Mouse (Mus musculus): Measurements from ENCODE around the gene Cops3. TPM values are rescaled to one million over a fixed set of nuclear protein-coding genes. Genes with fewer than 3 reads are reported as not detected.

Gene Cops3
- polyA plus RNA-seq, 1 experiment from 2014 or later: 213 TPM

GRCm38 (mm10) chr11:59778874-59779223 is 60.8 kb downstream of the Cops3 start:
- Histone ChIP-seq H3K9ac (replicated peaks; ENCODE audit: low read length) (no peak overlapping the region), H3K4me2 (ENCODE audit: low read length) (no peak overlapping the region), H3K4me1 (ENCODE audit: control insufficient read depth, insufficient read depth, low read length) (no peaks in the 10 kb centered on the region), H3K9me3 (ENCODE audit: control insufficient read depth, low read length) (no peaks in the 10 kb centered on the region), H3K36me3 (ENCODE audit: control insufficient read depth, insufficient read depth, low read length) (peaks cover 44% of the 10 kb centered on the region), H3K27ac (replicated peaks; ENCODE audit: low read depth, low read length) (no peak overlapping the region), H3K27me3 (ENCODE audit: control insufficient read depth, insufficient read depth, low read length) (no peaks in the 10 kb centered on the region), H3K4me3 (replicated peaks; ENCODE audit: low read depth, low read length) (no peak overlapping the region)
- ATAC-seq (ENCODE audit: low FRiP score, low TSS enrichment) (no peak), DNase-seq (no peak)
- 80% methylated on average over 1 of the region's 1 CpGs for WGBS

- Histone ChIP-seq H3K4me2 (ENCODE audit: low read length) (no peak overlapping the region), H3K4me3 (replicated peaks; ENCODE audit: low read depth, low read length) (no peak overlapping the region), H3K9me3 (ENCODE audit: control insufficient read depth, low read length) (no peaks in the 10 kb centered on the region), H3K27ac (replicated peaks; ENCODE audit: low read depth, low read length) (no peak overlapping the region), H3K9ac (replicated peaks; ENCODE audit: low read length) (no peak overlapping the region), H3K4me1 (ENCODE audit: control insufficient read depth, insufficient read depth, low read length) (no peaks in the 10 kb centered on the region), H3K27me3 (ENCODE audit: control insufficient read depth, insufficient read depth, low read length) (no peaks in the 10 kb centered on the region), H3K36me3 (ENCODE audit: control insufficient read depth, insufficient read depth, low read length) (peaks cover 50% of the 10 kb centered on the region)
- ATAC-seq (ENCODE audit: low FRiP score, low TSS enrichment): no peak
- 58% methylated on average over 9 of the region's 9 CpGs for WGBS
- DNase-seq: peak; percentile 70
Observed at GRCm38 (mm10) chr11:59778181-59778873, 61.3 kb downstream of the Cops3 start.

GRCm38 (mm10) chr11:59777259-59777658 is 62.4 kb downstream of the Cops3 start:
- Histone ChIP-seq H3K4me1 (ENCODE audit: control insufficient read depth, insufficient read depth, low read length) (no peaks in the 10 kb centered on the region), H3K9ac (replicated peaks; ENCODE audit: low read length) (no peak overlapping the region), H3K36me3 (ENCODE audit: control insufficient read depth, insufficient read depth, low read length) (peaks cover 59% of the 10 kb centered on the region), H3K27ac (replicated peaks; ENCODE audit: low read depth, low read length) (no peak overlapping the region), H3K4me3 (replicated peaks; ENCODE audit: low read depth, low read length) (no peak overlapping the region), H3K27me3 (ENCODE audit: control insufficient read depth, insufficient read depth, low read length) (no peaks in the 10 kb centered on the region), H3K9me3 (ENCODE audit: control insufficient read depth, low read length) (no peaks in the 10 kb centered on the region), H3K4me2 (ENCODE audit: low read length) (no peak overlapping the region)
- 86% methylated on average over 5 of the region's 5 CpGs for WGBS
- no peak for DNase-seq
- no peak for ATAC-seq (ENCODE audit: low FRiP score, low TSS enrichment)

GRCm38 (mm10) chr11:59775435-59776148 is 64.0 kb downstream of the Cops3 start:
- Histone ChIP-seq H3K9ac (replicated peaks; ENCODE audit: low read length) (no peak overlapping the region), H3K4me2 (ENCODE audit: low read length) (no peak overlapping the region), H3K27ac (replicated peaks; ENCODE audit: low read depth, low read length) (no peak overlapping the region), H3K9me3 (ENCODE audit: control insufficient read depth, low read length) (no peaks in the 10 kb centered on the region), H3K27me3 (ENCODE audit: control insufficient read depth, insufficient read depth, low read length) (no peaks in the 10 kb centered on the region), H3K4me3 (replicated peaks; ENCODE audit: low read depth, low read length) (no peak overlapping the region), H3K36me3 (ENCODE audit: control insufficient read depth, insufficient read depth, low read length) (peaks cover 76% of the 10 kb centered on the region), H3K4me1 (ENCODE audit: control insufficient read depth, insufficient read depth, low read length) (no peaks in the 10 kb centered on the region)
- DNase-seq (peak; percentile 15), ATAC-seq (ENCODE audit: low FRiP score, low TSS enrichment) (no peak)
- 68% methylated on average over 13 of the region's 13 CpGs for WGBS

GRCm38 (mm10) chr11:59774522-59774921 is 65.1 kb downstream of the Cops3 start:
- Histone ChIP-seq H3K4me2 (ENCODE audit: low read length) (no peak overlapping the region), H3K9me3 (ENCODE audit: control insufficient read depth, low read length) (no peaks in the 10 kb centered on the region), H3K9ac (replicated peaks; ENCODE audit: low read length) (no peak overlapping the region), H3K36me3 (ENCODE audit: control insufficient read depth, insufficient read depth, low read length) (peaks cover 84% of the 10 kb centered on the region), H3K4me1 (ENCODE audit: control insufficient read depth, insufficient read depth, low read length) (no peaks in the 10 kb centered on the region), H3K4me3 (replicated peaks; ENCODE audit: low read depth, low read length) (no peak overlapping the region), H3K27ac (replicated peaks; ENCODE audit: low read depth, low read length) (no peak overlapping the region), H3K27me3 (ENCODE audit: control insufficient read depth, insufficient read depth, low read length) (no peaks in the 10 kb centered on the region)
- ATAC-seq (ENCODE audit: low FRiP score, low TSS enrichment) (no peak), DNase-seq (no peak)
- WGBS: 88% methylated on average over 4 of the region's 4 CpGs

- ATAC-seq (ENCODE audit: low FRiP score, low TSS enrichment): no peak
- H3K36me3 ChIP-seq (ENCODE audit: control insufficient read depth, insufficient read depth, low read length): peaks cover 93% of the 10 kb centered on the region
Observed at GRCm38 (mm10) chr11:59772902-59773301, 66.7 kb downstream of the Cops3 start.

GRCm38 (mm10) chr11:59772291-59772690 is 67.3 kb downstream of the Cops3 start:
- no peaks in the 10 kb centered on the region for H3K9me3 ChIP-seq (ENCODE audit: control insufficient read depth, low read length)
- no peak overlapping the region for H3K4me2 ChIP-seq (ENCODE audit: low read length)
- DNase-seq: no peak
- H3K4me3 ChIP-seq (replicated peaks; ENCODE audit: low read depth, low read length): no peak overlapping the region
- 91% methylated on average over 2 of the region's 2 CpGs for WGBS
- ATAC-seq (ENCODE audit: low FRiP score, low TSS enrichment): no peak
- no peaks in the 10 kb centered on the region for H3K27me3 ChIP-seq (ENCODE audit: control insufficient read depth, insufficient read depth, low read length)
- H3K27ac ChIP-seq (replicated peaks; ENCODE audit: low read depth, low read length): no peak overlapping the region
- H3K4me1 ChIP-seq (ENCODE audit: control insufficient read depth, insufficient read depth, low read length): no peaks in the 10 kb centered on the region
- peaks cover 93% of the 10 kb centered on the region for H3K36me3 ChIP-seq (ENCODE audit: control insufficient read depth, insufficient read depth, low read length)
- H3K9ac ChIP-seq (replicated peaks; ENCODE audit: low read length): no peak overlapping the region

More at GRCm38 (mm10) chr11:59772902-59773301, 66.7 kb downstream of the Cops3 start:
- no peaks in the 10 kb centered on the region for H3K4me1 ChIP-seq (ENCODE audit: control insufficient read depth, insufficient read depth, low read length)
- 92% methylated on average over 4 of the region's 4 CpGs for WGBS
- no peaks in the 10 kb centered on the region for H3K27me3 ChIP-seq (ENCODE audit: control insufficient read depth, insufficient read depth, low read length)
- no peak overlapping the region for H3K27ac ChIP-seq (replicated peaks; ENCODE audit: low read depth, low read length)
- H3K9me3 ChIP-seq (ENCODE audit: control insufficient read depth, low read length): no peaks in the 10 kb centered on the region
- no peak for DNase-seq
- no peak overlapping the region for H3K4me3 ChIP-seq (replicated peaks; ENCODE audit: low read depth, low read length)
- no peak overlapping the region for H3K4me2 ChIP-seq (ENCODE audit: low read length)
- no peak overlapping the region for H3K9ac ChIP-seq (replicated peaks; ENCODE audit: low read length)

- no peaks in the 10 kb centered on the region for H3K4me1 ChIP-seq (ENCODE audit: control insufficient read depth, insufficient read depth, low read length)
- H3K27me3 ChIP-seq (ENCODE audit: control insufficient read depth, insufficient read depth, low read length): no peaks in the 10 kb centered on the region
- no peak overlapping the region for H3K9ac ChIP-seq (replicated peaks; ENCODE audit: low read length)
- peak; percentile 13 for DNase-seq
- peaks cover 93% of the 10 kb centered on the region for H3K36me3 ChIP-seq (ENCODE audit: control insufficient read depth, insufficient read depth, low read length)
- no peak for ATAC-seq (ENCODE audit: low FRiP score, low TSS enrichment)
- no peaks in the 10 kb centered on the region for H3K9me3 ChIP-seq (ENCODE audit: control insufficient read depth, low read length)
- no peak overlapping the region for H3K27ac ChIP-seq (replicated peaks; ENCODE audit: low read depth, low read length)
- H3K4me2 ChIP-seq (ENCODE audit: low read length): no peak overlapping the region
- WGBS: 90% methylated on average over 7 of the region's 7 CpGs
- no peak overlapping the region for H3K4me3 ChIP-seq (replicated peaks; ENCODE audit: low read depth, low read length)
Observed at GRCm38 (mm10) chr11:59770753-59771152, 68.9 kb downstream of the Cops3 start.

GRCm38 (mm10) chr11:59769738-59770137 is 69.9 kb downstream of the Cops3 start:
- DNase-seq (no peak), ATAC-seq (ENCODE audit: low FRiP score, low TSS enrichment) (no peak)
- Histone ChIP-seq H3K9ac (replicated peaks; ENCODE audit: low read length) (no peak overlapping the region), H3K4me1 (ENCODE audit: control insufficient read depth, insufficient read depth, low read length) (no peaks in the 10 kb centered on the region), H3K27ac (replicated peaks; ENCODE audit: low read depth, low read length) (no peak overlapping the region), H3K9me3 (ENCODE audit: control insufficient read depth, low read length) (no peaks in the 10 kb centered on the region), H3K4me2 (ENCODE audit: low read length) (no peak overlapping the region), H3K4me3 (replicated peaks; ENCODE audit: low read depth, low read length) (no peak overlapping the region), H3K36me3 (ENCODE audit: control insufficient read depth, insufficient read depth, low read length) (peaks cover 94% of the 10 kb centered on the region), H3K27me3 (ENCODE audit: control insufficient read depth, insufficient read depth, low read length) (no peaks in the 10 kb centered on the region)
- WGBS: 88% methylated on average over 6 of the region's 6 CpGs

Measured in midbrain, embryonic 14.5 days (tissue).